Mouse (Mus musculus) thymus, adult 2 months (tissue): ENCODE results near the gene Ptpn23. TPM values are rescaled to one million over a fixed set of nuclear protein-coding genes. Genes with fewer than 3 reads are reported as not detected.

Source experiments
- DNase-seq: peaks from one replicate; pipeline ENCODE4 v3.0.0; 2021
- H3K27ac ChIP-seq: fragments of 200-500 bp; 2 replicates; pipeline ENCODE4 v1.5.1; 2012; ENCODE audit warnings: low read length, control low read depth; ENCODE audit not compliant: control insufficient read depth, insufficient read depth
- H3K27me3 ChIP-seq: fragments of 200-500 bp; 2 replicates; pipeline ENCODE4 v1.6.1; 2012; ENCODE audit warnings: mild to moderate bottlenecking, low read length, moderate library complexity, mixed read lengths; ENCODE audit not compliant: control insufficient read depth, insufficient read depth
- H3K36me3 ChIP-seq: fragments of 200-500 bp; 2 replicates; pipeline ENCODE4 v1.6.1; 2012; ENCODE audit warnings: mild to moderate bottlenecking, low read length, moderate library complexity; ENCODE audit not compliant: control insufficient read depth, insufficient read depth
- H3K4me1 ChIP-seq: fragments of 200-500 bp; replicated peaks from 2 replicates; pipeline ENCODE4 v1.6.1; 2012; ENCODE audit warnings: low read length; ENCODE audit not compliant: control insufficient read depth, insufficient read depth
- H3K4me3 ChIP-seq: fragments of 200-500 bp; 2 replicates; pipeline ENCODE4 v1.5.1; 2012; ENCODE audit warnings: mild to moderate bottlenecking, low read length, control low read depth, moderate library complexity; ENCODE audit not compliant: control insufficient read depth, insufficient read depth
- CTCF ChIP-seq: fragments of 200-500 bp; IDR thresholded peaks from 2 replicates; pipeline ENCODE4 v1.5.1; 2012; ENCODE audit warnings: mild to moderate bottlenecking, control low read depth, low read length, moderate library complexity, borderline replicate concordance; ENCODE audit not compliant: control insufficient read depth, poor library complexity, insufficient read depth; ENCODE audit errors: extremely low read depth
- POLR2A ChIP-seq: fragments of 200-500 bp; IDR thresholded peaks from 2 replicates; pipeline ENCODE4 v1.6.1; 2012; ENCODE audit warnings: mild to moderate bottlenecking, low read length, control low read depth, moderate library complexity; ENCODE audit not compliant: control insufficient read depth, poor library complexity, insufficient read depth; ENCODE audit errors: extremely low read depth
- WGBS: fragments of 180-500 bp; shearing (Covaris S2); methylation state at CpG from one replicate; pipeline ENCODE4 v1.1.7; 2018; 5-methylcytosine and 5-hydroxymethylcytosine counted together
- polyA plus RNA-seq: library from polyadenylated mRNA; depleted of rRNA; stranded (reverse); fragments of >200 nt; gene quantifications from 2 replicates; pipeline ENCODE4 v1.2.3, GENCODE M21; 2012

Ptpn23 gene
- polyA plus RNA-seq, 1 experiment, result 46.4 TPM

- H3K4me3 ChIP-seq, result no peak overlapping the region
- no peaks in the 10 kb centered on the region for H3K36me3 ChIP-seq
- H3K27ac ChIP-seq, result no peak overlapping the region
- no peak for DNase-seq
- peaks cover 4% of the 10 kb centered on the region for H3K4me1 ChIP-seq
- H3K27me3 ChIP-seq, result no peaks in the 10 kb centered on the region
- TF ChIP-seq CTCF, result no peak
- no peak for TF ChIP-seq POLR2A
- WGBS, result 94% methylated on average over 5 of the region's 5 CpGs
Observed at GRCm38 (mm10) chr9:110350612-110351011, 57.4 kb downstream of the Ptpn23 start.

DNA sequence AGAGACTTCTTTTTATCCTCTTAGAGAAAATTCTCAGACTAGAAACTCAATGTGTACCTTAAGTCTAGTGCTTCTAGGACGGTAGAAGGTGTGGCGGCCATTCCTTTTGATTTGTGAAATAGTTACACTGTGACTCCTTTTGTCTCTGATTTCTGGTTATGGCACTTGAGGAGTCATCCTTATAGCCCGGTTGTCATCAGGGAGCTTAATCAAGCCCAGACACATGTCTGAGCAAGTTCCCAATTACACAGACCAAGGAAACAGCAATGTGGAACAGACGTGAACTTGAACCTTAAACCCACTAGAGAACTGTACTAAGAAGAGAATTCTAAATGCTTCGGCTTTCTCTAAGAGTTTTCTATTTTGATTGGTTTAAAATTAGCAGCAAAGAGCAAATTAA lies 57.8 kb downstream of the Ptpn23 start:
- TF ChIP-seq CTCF (no peak), POLR2A (no peak)
- Histone ChIP-seq H3K4me1 (peaks cover 4% of the 10 kb centered on the region), H3K4me3 (no peak overlapping the region), H3K27ac (no peak overlapping the region), H3K36me3 (no peaks in the 10 kb centered on the region), H3K27me3 (no peaks in the 10 kb centered on the region)
- WGBS, result 89% methylated on average over 5 of the region's 5 CpGs
- no peak for DNase-seq

GRCm38 (mm10) chr9:110348899-110349298 lies 59.1 kb downstream of the Ptpn23 start:
- H3K4me3 ChIP-seq, result no peak overlapping the region
- H3K36me3 ChIP-seq, result no peaks in the 10 kb centered on the region
- TF ChIP-seq POLR2A, result no peak
- no peak for TF ChIP-seq CTCF
- no peaks in the 10 kb centered on the region for H3K27me3 ChIP-seq
- WGBS, result 91% methylated on average over 4 of the region's 4 CpGs
- H3K4me1 ChIP-seq, result peaks cover 4% of the 10 kb centered on the region
- no peak overlapping the region for H3K27ac ChIP-seq
- no peak for DNase-seq

DNA sequence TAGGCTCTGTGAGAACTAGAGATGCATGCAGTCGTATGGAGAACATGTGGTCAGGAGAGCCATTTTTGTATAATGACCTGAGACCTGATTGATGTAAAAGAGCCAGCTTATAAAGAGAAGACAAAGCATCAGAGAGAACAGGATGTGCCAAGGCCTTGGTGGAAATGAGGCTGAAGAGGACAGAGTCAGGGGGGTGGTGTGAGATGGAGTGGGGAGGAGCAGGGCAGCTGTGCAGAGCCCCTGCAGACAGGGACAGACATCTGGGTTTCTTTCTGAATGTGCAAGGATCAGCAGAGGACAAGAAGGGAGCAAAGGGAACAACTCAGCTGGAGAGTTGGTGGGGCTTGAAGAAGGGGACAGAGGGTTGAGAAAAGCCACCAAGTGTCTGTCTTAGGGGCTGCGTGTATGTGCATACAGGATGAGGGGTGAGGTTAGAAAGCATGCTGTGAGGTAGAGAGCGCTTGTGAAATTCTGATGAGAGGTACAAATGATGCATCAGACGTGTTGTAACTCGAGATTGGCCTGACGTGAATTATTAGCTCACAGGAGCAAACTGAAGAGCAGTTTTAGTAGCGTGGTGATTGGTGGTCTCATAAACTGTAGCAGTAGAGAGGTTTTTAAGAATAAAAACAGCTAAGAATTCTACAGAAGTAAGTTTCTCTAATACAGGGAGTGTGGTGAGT lies 62.8 kb downstream of the Ptpn23 start:
- 90% methylated on average over 7 of the region's 7 CpGs for WGBS
- H3K27ac ChIP-seq, result no peak overlapping the region
- no peak for DNase-seq
- no peaks in the 10 kb centered on the region for H3K36me3 ChIP-seq
- no peaks in the 10 kb centered on the region for H3K27me3 ChIP-seq
- H3K4me3 ChIP-seq, result no peak overlapping the region
- no peak for TF ChIP-seq POLR2A
- TF ChIP-seq CTCF, result no peak
- H3K4me1 ChIP-seq, result no peaks in the 10 kb centered on the region

DNA sequence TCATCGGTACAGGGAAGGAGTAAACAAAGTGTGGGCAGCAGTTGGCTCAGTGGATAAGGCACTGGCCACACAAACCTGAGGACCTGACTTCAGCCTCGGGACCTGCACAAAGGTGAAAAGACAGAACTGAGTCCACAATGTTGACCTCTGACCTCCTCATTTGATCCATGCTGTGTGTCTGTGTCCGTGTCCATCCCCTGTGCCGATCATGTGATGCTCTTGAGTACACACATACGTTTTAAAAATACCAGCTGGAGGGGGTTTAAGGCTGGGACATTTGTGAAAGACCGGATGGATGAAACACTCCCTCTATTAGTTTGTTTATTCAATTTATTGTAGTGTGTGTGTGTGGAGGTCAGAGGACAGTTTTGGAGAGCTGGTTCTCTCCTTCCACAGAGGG lies 64.2 kb downstream of the Ptpn23 start:
- WGBS, result 95% methylated on average over 6 of the region's 6 CpGs
- Histone ChIP-seq H3K4me3 (no peak overlapping the region), H3K27me3 (no peaks in the 10 kb centered on the region), H3K36me3 (no peaks in the 10 kb centered on the region), H3K4me1 (no peaks in the 10 kb centered on the region), H3K27ac (no peak overlapping the region)
- DNase-seq, result no peak
- no peak for TF ChIP-seq POLR2A
- no peak for TF ChIP-seq CTCF

DNA sequence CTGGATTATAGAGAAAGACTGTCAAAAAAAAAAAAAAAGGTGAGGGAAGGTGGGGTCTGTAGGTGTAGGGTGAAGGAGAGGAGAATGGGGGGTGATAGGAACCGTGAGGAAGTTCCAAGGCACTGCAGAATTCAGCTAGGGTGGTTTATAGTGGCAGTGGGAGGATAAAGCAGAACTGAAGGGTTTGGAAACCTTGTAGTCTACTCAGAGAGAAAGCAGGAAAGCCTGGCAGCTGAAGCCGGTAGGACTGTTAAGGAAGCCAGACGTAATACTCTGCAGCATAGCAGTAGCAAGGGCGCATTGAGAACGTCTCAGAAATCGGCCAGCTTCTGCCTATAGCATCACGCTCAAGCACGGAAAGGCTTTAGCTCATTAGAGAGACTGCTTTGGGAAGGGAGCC lies 66.0 kb downstream of the Ptpn23 start:
- WGBS, result 90% methylated on average over 8 of the region's 8 CpGs
- Histone ChIP-seq H3K4me3 (no peak overlapping the region), H3K27me3 (no peaks in the 10 kb centered on the region), H3K4me1 (0 out of 2 replicates have a peak, but pooled peaks cover 2% of the 10 kb centered on the region), H3K36me3 (no peaks in the 10 kb centered on the region), H3K27ac (no peak overlapping the region)
- DNase-seq, result no peak
- TF ChIP-seq CTCF, result no peak
- no peak for TF ChIP-seq POLR2A
